Mouse (Mus musculus) forebrain, embryonic 16.5 days (tissue): Measurements from ENCODE around the gene Tbc1d1. TPM values are rescaled to one million over a fixed set of nuclear protein-coding genes. Genes with fewer than 3 reads are reported as not detected.

Experiments
- ATAC-seq: fragments of 200-750 bp; cut with Nextera tagmentation; 2 replicates; pipeline ENCODE4 v1.8.0; 2017; ENCODE audit warnings: mild to moderate bottlenecking, moderate library complexity
- H3K27ac ChIP-seq: fragments of 300-500 bp; sonication (generic); 2 replicates; pipeline ENCODE4 v1.5.1; 2014; ENCODE audit warnings: low read length, control low read depth
- H3K27me3 ChIP-seq: fragments of 300-500 bp; sonication (generic); replicated peaks from 2 replicates; pipeline ENCODE4 v1.6.1; 2014; ENCODE audit warnings: low read length; ENCODE audit not compliant: control insufficient read depth, insufficient read depth
- H3K36me3 ChIP-seq: fragments of 300-500 bp; sonication (generic); 2 replicates; pipeline ENCODE4 v1.6.1; 2014; ENCODE audit not compliant: control insufficient read depth, insufficient read depth
- H3K4me1 ChIP-seq: fragments of 300-500 bp; sonication (generic); replicated peaks from 2 replicates; pipeline ENCODE4 v1.6.1; 2014; ENCODE audit warnings: low read length; ENCODE audit not compliant: control insufficient read depth, insufficient read depth
- H3K4me2 ChIP-seq: fragments of 300-500 bp; sonication (generic); 2 replicates; pipeline ENCODE4 v1.6.1; 2014; ENCODE audit warnings: mild to moderate bottlenecking, low read length, control low read depth
- H3K4me3 ChIP-seq: fragments of 300-500 bp; sonication (generic); replicated peaks from 2 replicates; pipeline ENCODE4 v1.5.1; 2014; ENCODE audit warnings: mild to moderate bottlenecking, low read length, control low read depth
- H3K9ac ChIP-seq: fragments of 300-500 bp; sonication (generic); replicated peaks from 2 replicates; pipeline ENCODE4 v1.6.1; 2014; ENCODE audit warnings: low read depth, low read length, control low read depth
- H3K9me3 ChIP-seq: fragments of 300-500 bp; sonication (generic); 2 replicates; pipeline ENCODE4 v1.6.1; 2016; ENCODE audit warnings: low read length; ENCODE audit not compliant: control insufficient read depth
- WGBS: fragments of 180-500 bp; shearing (Covaris S2); extraction: QIAGEN DNeasy Blood & Tissue Kit; methylation state at CpG from one replicate; pipeline ENCODE4 v1.1.7; 2014; 5-methylcytosine and 5-hydroxymethylcytosine counted together
- polyA plus RNA-seq: library from polyadenylated mRNA; unstranded; fragments of >200 nt; fragmentation: Nextera tagmentation; extraction: Ambion mirVana; gene quantifications from 2 replicates; pipeline ENCODE4 v1.2.1, GENCODE M21; 2015

Gene Tbc1d1
- polyA plus RNA-seq, 1 experiment from 2014 or later, result 11.5 TPM

- Histone ChIP-seq H3K4me3 (no peak overlapping the region), H3K9ac (no peak overlapping the region), H3K4me1 (peaks cover 17% of the 10 kb centered on the region), H3K27ac (no peak overlapping the region), H3K36me3 (no peaks in the 10 kb centered on the region), H3K4me2 (no peak overlapping the region), H3K27me3 (no peaks in the 10 kb centered on the region), H3K9me3 (no peaks in the 10 kb centered on the region)
- ATAC-seq, result no peak
These were observed 215.3 kb downstream of the Tbc1d1 start for GRCm38 (mm10) chr5:64371331-64371831.

GRCm38 (mm10) chr5:64372292-64372961 lies 216.3 kb downstream of the Tbc1d1 start:
- no peaks in the 10 kb centered on the region for H3K36me3 ChIP-seq
- no peak for ATAC-seq
- no peak overlapping the region for H3K4me3 ChIP-seq
- H3K9me3 ChIP-seq, result no peaks in the 10 kb centered on the region
- H3K4me2 ChIP-seq, result no peak overlapping the region
- peaks cover 12% of the 10 kb centered on the region for H3K4me1 ChIP-seq
- H3K27ac ChIP-seq, result no peak overlapping the region
- no peak overlapping the region for H3K9ac ChIP-seq
- 82% methylated on average over 13 of the region's 13 CpGs for WGBS
- H3K27me3 ChIP-seq, result no peaks in the 10 kb centered on the region

- no peaks in the 10 kb centered on the region for H3K27me3 ChIP-seq
- H3K4me3 ChIP-seq, result no peak overlapping the region
- H3K36me3 ChIP-seq, result no peaks in the 10 kb centered on the region
- no peak overlapping the region for H3K27ac ChIP-seq
- no peaks in the 10 kb centered on the region for H3K9me3 ChIP-seq
- no peak for ATAC-seq
- no peak overlapping the region for H3K9ac ChIP-seq
- no peak overlapping the region for H3K4me2 ChIP-seq
- peaks cover 10% of the 10 kb centered on the region for H3K4me1 ChIP-seq
- WGBS, result 93% methylated on average over 5 of the region's 5 CpGs
These were observed 217.6 kb downstream of the Tbc1d1 start for GRCm38 (mm10) chr5:64373695-64374094.

- ATAC-seq, result no peak
- Histone ChIP-seq H3K27ac (no peak overlapping the region), H3K4me2 (no peak overlapping the region), H3K4me3 (no peak overlapping the region), H3K9ac (no peak overlapping the region), H3K9me3 (no peaks in the 10 kb centered on the region), H3K4me1 (peaks cover 13% of the 10 kb centered on the region), H3K27me3 (no peaks in the 10 kb centered on the region), H3K36me3 (no peaks in the 10 kb centered on the region)
- 80% methylated on average over 3 of the region's 3 CpGs for WGBS
These were observed 219.7 kb downstream of the Tbc1d1 start for GRCm38 (mm10) chr5:64375851-64376250.

GRCm38 (mm10) chr5:64376466-64376865 lies 220.4 kb downstream of the Tbc1d1 start:
- no peaks in the 10 kb centered on the region for H3K9me3 ChIP-seq
- H3K4me1 ChIP-seq, result peaks cover 17% of the 10 kb centered on the region
- H3K9ac ChIP-seq, result no peak overlapping the region
- no peak overlapping the region for H3K4me2 ChIP-seq
- WGBS, result 64% methylated on average over 7 of the region's 7 CpGs
- no peaks in the 10 kb centered on the region for H3K27me3 ChIP-seq
- H3K4me3 ChIP-seq, result no peak overlapping the region
- H3K27ac ChIP-seq, result no peak overlapping the region
- no peaks in the 10 kb centered on the region for H3K36me3 ChIP-seq
- no peak for ATAC-seq

- Histone ChIP-seq H3K36me3 (no peaks in the 10 kb centered on the region), H3K9me3 (no peaks in the 10 kb centered on the region), H3K27me3 (no peaks in the 10 kb centered on the region), H3K4me2 (no peak overlapping the region), H3K4me1 (peaks cover 23% of the 10 kb centered on the region), H3K27ac (no peak overlapping the region), H3K9ac (no peak overlapping the region), H3K4me3 (no peak overlapping the region)
- ATAC-seq, result no peak
- WGBS, result 80% methylated on average over 8 of the region's 8 CpGs
These were observed 221.6 kb downstream of the Tbc1d1 start for GRCm38 (mm10) chr5:64377705-64378104.

GRCm38 (mm10) chr5:64378591-64379275 lies 222.6 kb downstream of the Tbc1d1 start:
- H3K27me3 ChIP-seq, result no peaks in the 10 kb centered on the region
- H3K9me3 ChIP-seq, result no peaks in the 10 kb centered on the region
- no peak overlapping the region for H3K4me2 ChIP-seq
- H3K9ac ChIP-seq, result no peak overlapping the region
- H3K36me3 ChIP-seq, result no peaks in the 10 kb centered on the region
- H3K4me1 ChIP-seq, result peaks cover 24% of the 10 kb centered on the region
- no peak for ATAC-seq
- no peak overlapping the region for H3K4me3 ChIP-seq
- WGBS, result 67% methylated on average over 13 of the region's 13 CpGs
- 0 out of 2 replicates have a peak overlapping the region, but pooled peaks have one; percentile 33 for H3K27ac ChIP-seq

- Histone ChIP-seq H3K4me1 (peaks cover 24% of the 10 kb centered on the region), H3K9ac (no peak overlapping the region), H3K9me3 (no peaks in the 10 kb centered on the region), H3K4me3 (no peak overlapping the region), H3K36me3 (no peaks in the 10 kb centered on the region), H3K27me3 (no peaks in the 10 kb centered on the region), H3K4me2 (no peak overlapping the region), H3K27ac (no peak overlapping the region)
- 91% methylated on average over 5 of the region's 5 CpGs for WGBS
- ATAC-seq, result no peak
These were observed 223.7 kb downstream of the Tbc1d1 start for GRCm38 (mm10) chr5:64379829-64380228.

- H3K27ac ChIP-seq, result no peak overlapping the region
- H3K4me1 ChIP-seq, result peaks cover 20% of the 10 kb centered on the region
- no peaks in the 10 kb centered on the region for H3K27me3 ChIP-seq
- H3K4me3 ChIP-seq, result no peak overlapping the region
- WGBS, result 67% methylated on average over 11 of the region's 11 CpGs
- ATAC-seq, result no peak
- H3K36me3 ChIP-seq, result no peaks in the 10 kb centered on the region
- no peak overlapping the region for H3K9ac ChIP-seq
- H3K4me2 ChIP-seq, result no peak overlapping the region
- no peaks in the 10 kb centered on the region for H3K9me3 ChIP-seq
These were observed 224.7 kb downstream of the Tbc1d1 start for GRCm38 (mm10) chr5:64380698-64381375.
